Mouse (Mus musculus): ENCODE measurements around the gene Olfr463. TPM values are rescaled to one million over a fixed set of nuclear protein-coding genes. Genes with fewer than 3 reads are reported as not detected.

Olfr463 gene
- polyA plus RNA-seq, 1 experiment from 2014 or later, result not detected

Other genes with a start within 250 kb of the Olfr463 start
- 19.7 and 20.2 TPM in 2 replicates for gene Rnf43, start 234.7 kb downstream of the Olfr463 start, polyA plus RNA-seq (2014; fragmentation: Nextera tagmentation; extraction: Ambion mirVana)
- 133 and 151 TPM in 2 replicates for gene Supt4a, start 159.8 kb downstream of the Olfr463 start, polyA plus RNA-seq (2014; fragmentation: Nextera tagmentation; extraction: Ambion mirVana)
- gene Tspoap1, start 136.8 kb downstream of the Olfr463 start, polyA plus RNA-seq (2014; fragmentation: Nextera tagmentation; extraction: Ambion mirVana), result 3.1 TPM in 2 replicates
- gene Mpo, start 103.8 kb downstream of the Olfr463 start, polyA plus RNA-seq (2014; fragmentation: Nextera tagmentation; extraction: Ambion mirVana), result 2.5 and 5.0 TPM in 2 replicates
- 0.14 and 0.25 TPM in 2 replicates for gene Lpo, start 69.1 kb downstream of the Olfr463 start, polyA plus RNA-seq (2014; fragmentation: Nextera tagmentation; extraction: Ambion mirVana)
- 14.6 and 14.7 TPM in 2 replicates for gene Mks1, start 44.2 kb downstream of the Olfr463 start, polyA plus RNA-seq (2014; fragmentation: Nextera tagmentation; extraction: Ambion mirVana)
- 0.25 and 0.32 TPM in 2 replicates for gene Epx, start 21.9 kb downstream of the Olfr463 start, polyA plus RNA-seq (2014; fragmentation: Nextera tagmentation; extraction: Ambion mirVana)
- not detected in 2 replicates for gene Olfr462, start 5.1 kb downstream of the Olfr463 start, polyA plus RNA-seq (2014; fragmentation: Nextera tagmentation; extraction: Ambion mirVana)
- not detected in 2 replicates for gene Olfr464, start 23.6 kb upstream of the Olfr463 start, polyA plus RNA-seq (2014; fragmentation: Nextera tagmentation; extraction: Ambion mirVana)
- gene Dynll2, start 90.1 kb upstream of the Olfr463 start, polyA plus RNA-seq (2014; fragmentation: Nextera tagmentation; extraction: Ambion mirVana), result 14.2 and 16.7 TPM in 2 replicates
- 345 and 362 TPM in 2 replicates for gene Srsf1, start 150.0 kb upstream of the Olfr463 start, polyA plus RNA-seq (2014; fragmentation: Nextera tagmentation; extraction: Ambion mirVana)
- gene Vezf1, start 170.9 kb upstream of the Olfr463 start, polyA plus RNA-seq (2014; fragmentation: Nextera tagmentation; extraction: Ambion mirVana), result 46.5 and 50.8 TPM in 2 replicates
- 21.7 and 24.9 TPM in 2 replicates for gene Cuedc1, start 200.7 kb upstream of the Olfr463 start, polyA plus RNA-seq (2014; fragmentation: Nextera tagmentation; extraction: Ambion mirVana)

All from stomach, embryonic 14.5 days (tissue).